Mouse (Mus musculus) spleen, adult 2 months (tissue): Measurements from ENCODE around the gene 2200002D01Rik.

Experiments used
- CTCF ChIP-seq: fragments of 200-500 bp; IDR thresholded peaks from 2 replicates; pipeline ENCODE4 v1.5.1; 2011; ENCODE audit warnings: mild to moderate bottlenecking, inconsistent platforms; ENCODE audit not compliant: insufficient read depth, insufficient read length, insufficient replicate concordance; ENCODE audit errors: extremely low read depth
- POLR2A ChIP-seq: fragments of 200-500 bp; IDR thresholded peaks from 2 replicates; pipeline ENCODE4 v1.6.1; 2011; ENCODE audit warnings: low read depth, low read length, inconsistent platforms

DNA sequence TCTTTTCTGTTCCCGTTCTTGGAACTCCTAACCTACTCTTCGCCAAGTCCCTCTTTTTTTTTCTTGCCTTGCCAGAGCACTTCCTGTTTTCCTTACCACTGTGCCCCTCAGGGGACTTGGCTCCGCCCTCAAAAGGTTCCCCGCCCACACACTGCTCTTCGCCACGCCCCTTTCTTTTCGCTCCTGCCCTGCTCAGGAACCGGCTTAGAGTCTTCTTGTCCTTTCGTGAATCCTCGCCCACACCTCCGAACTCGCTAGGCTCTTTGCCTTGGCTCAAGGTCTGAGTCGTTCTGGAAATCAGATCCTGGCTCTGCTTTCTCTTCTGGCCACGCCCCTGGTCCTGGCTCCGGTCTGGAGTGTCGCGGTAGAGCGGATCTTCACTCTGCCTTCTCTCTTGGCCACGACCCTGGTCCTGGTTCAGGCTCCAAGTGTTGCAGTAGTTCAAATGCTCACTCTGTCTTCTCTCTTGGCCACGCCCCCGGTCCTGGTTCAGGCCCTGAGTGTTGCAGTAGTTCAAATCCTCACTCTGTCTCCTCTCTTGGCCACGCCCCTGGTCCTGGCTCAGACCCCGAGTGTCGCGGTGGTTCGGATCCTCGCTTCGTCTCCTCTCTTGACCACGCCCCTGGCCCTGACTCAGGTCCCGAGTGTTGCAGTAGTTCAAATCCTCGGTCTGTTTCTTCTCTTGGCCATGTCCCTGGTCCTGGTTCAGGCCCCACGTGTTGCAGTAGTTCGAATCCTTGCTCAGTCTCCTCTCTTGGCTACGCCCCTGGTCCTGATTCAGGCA lies 36.7 kb downstream of the 2200002D01Rik start:
- TF ChIP-seq POLR2A, result peak; percentile 4; the same call in 1 of the 2 replicates
- TF ChIP-seq CTCF, result no peak
